Mouse (Mus musculus) limb, embryonic 15.5 days (tissue): ENCODE measurements around the gene Fam120c. TPM values are rescaled to one million over a fixed set of nuclear protein-coding genes. Genes with fewer than 3 reads are reported as not detected.
A peak's percentile ranks its signal among the peaks of the same experiment; 100 is the strongest.
"Not testable (repeated sequence)": the region's sequence is repeated elsewhere in the genome, so short reads cannot be mapped to it uniquely, and the experiment has no call there.

ENCODE experiments used
- ATAC-seq: fragments of 200-750 bp; cut with Nextera tagmentation; 2 replicates; pipeline ENCODE4 v1.8.0; 2017; ENCODE audit warnings: low read depth, moderate TSS enrichment; ENCODE audit not compliant: insufficient number of reproducible peaks, low FRiP score, low TSS enrichment
- H3K27ac ChIP-seq: fragments of 300-500 bp; sonication (generic); 2 replicates; pipeline ENCODE4 v1.5.1; 2015; ENCODE audit warnings: moderate library complexity, mild to moderate bottlenecking, inconsistent platforms
- H3K27me3 ChIP-seq: fragments of 300-500 bp; sonication (generic); 2 replicates; pipeline ENCODE4 v1.6.1; 2015; ENCODE audit warnings: inconsistent platforms
- H3K36me3 ChIP-seq: fragments of 300-500 bp; sonication (generic); 2 replicates; pipeline ENCODE4 v1.6.1; 2015; ENCODE audit warnings: inconsistent platforms
- H3K4me1 ChIP-seq: fragments of 300-500 bp; sonication (generic); 2 replicates; pipeline ENCODE4 v1.6.1; 2015; ENCODE audit warnings: inconsistent platforms
- H3K4me2 ChIP-seq: fragments of 300-500 bp; sonication (generic); 2 replicates; pipeline ENCODE4 v1.6.1; 2015; ENCODE audit warnings: mild to moderate bottlenecking, inconsistent platforms
- H3K4me3 ChIP-seq: fragments of 300-500 bp; sonication (generic); 2 replicates; pipeline ENCODE4 v1.5.1; 2015; ENCODE audit warnings: mild to moderate bottlenecking, inconsistent platforms
- H3K9ac ChIP-seq: fragments of 300-500 bp; sonication (generic); 2 replicates; pipeline ENCODE4 v1.6.1; 2015; ENCODE audit warnings: inconsistent platforms
- H3K9me3 ChIP-seq: fragments of 300-500 bp; sonication (generic); 2 replicates; pipeline ENCODE4 v1.6.1; 2016; ENCODE audit warnings: inconsistent platforms
- WGBS: fragments of 180-500 bp; shearing (Covaris S2); methylation state at CpG from one replicate; pipeline ENCODE4 v1.1.7; 2015; 5-methylcytosine and 5-hydroxymethylcytosine counted together
- polyA plus RNA-seq: library from polyadenylated mRNA; unstranded; fragments of >200 nt; fragmentation: Nextera tagmentation; extraction: Ambion mirVana; gene quantifications from 2 replicates; pipeline ENCODE4 v1.2.1, GENCODE M21; 2015

Fam120c gene
- polyA plus RNA-seq, 1 experiment from 2014 or later, result 4.5 TPM

DNA sequence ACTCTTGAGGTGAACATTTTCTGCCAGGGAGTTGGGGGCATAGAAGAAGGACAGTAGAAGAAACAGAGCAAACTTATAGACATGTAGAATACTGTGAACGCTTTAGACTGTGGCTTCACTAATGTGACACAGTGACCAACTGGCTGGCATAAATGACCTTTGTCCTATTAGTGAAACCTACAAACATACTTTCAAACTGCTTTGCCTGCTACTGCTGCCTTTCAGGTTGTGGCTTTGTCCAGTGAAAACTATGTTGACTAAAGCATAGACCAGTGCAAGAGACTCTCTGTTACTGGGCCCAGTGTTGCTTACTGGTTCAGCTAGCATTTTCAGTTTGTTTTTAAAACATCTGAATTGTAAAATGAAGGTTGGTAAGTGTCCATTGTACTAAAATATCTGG is 100.2 kb downstream of the Fam120c start:
- Histone ChIP-seq H3K9ac (no peak overlapping the region), H3K4me1 (no peaks in the 10 kb centered on the region), H3K4me2 (no peak overlapping the region), H3K36me3 (no peaks in the 10 kb centered on the region), H3K27me3 (no peaks in the 10 kb centered on the region), H3K9me3 (no peaks in the 10 kb centered on the region), H3K4me3 (no peak overlapping the region), H3K27ac (no peak overlapping the region)
- 90% methylated on average over 1 of the region's 1 CpGs for WGBS
- ATAC-seq, result no peak

- ATAC-seq, result no peak
- no peak overlapping the region for H3K4me2 ChIP-seq
Measured at GRCm38 (mm10) chrX:151488128-151488527, 144.2 kb downstream of the Fam120c start.

GRCm38 (mm10) chrX:151493269-151493668 is 149.3 kb downstream of the Fam120c start:
- H3K27ac ChIP-seq, H3K9ac ChIP-seq, H3K4me2 ChIP-seq, H3K27me3 ChIP-seq, H3K4me3 ChIP-seq, H3K4me1 ChIP-seq, H3K9me3 ChIP-seq, H3K36me3 ChIP-seq, ATAC-seq: not testable (repeated sequence)
- WGBS, result 88% methylated on average over 4 of the region's 4 CpGs

More at GRCm38 (mm10) chrX:151488128-151488527, 144.2 kb downstream of the Fam120c start:
- Histone ChIP-seq H3K4me3 (no peak overlapping the region), H3K36me3 (no peaks in the 10 kb centered on the region), H3K27ac (no peak overlapping the region), H3K9ac (no peak overlapping the region), H3K27me3 (no peaks in the 10 kb centered on the region), H3K4me1 (no peaks in the 10 kb centered on the region), H3K9me3 (no peaks in the 10 kb centered on the region)
- 82% methylated on average over 3 of the region's 3 CpGs for WGBS

- no peak for ATAC-seq
- no peak overlapping the region for H3K27ac ChIP-seq
- no peaks in the 10 kb centered on the region for H3K27me3 ChIP-seq
- H3K4me2 ChIP-seq, result no peak overlapping the region
- WGBS, result 88% methylated on average over 1 of the region's 1 CpGs
- no peaks in the 10 kb centered on the region for H3K4me1 ChIP-seq
- no peak overlapping the region for H3K9ac ChIP-seq
- H3K36me3 ChIP-seq, result no peaks in the 10 kb centered on the region
- H3K4me3 ChIP-seq, result no peak overlapping the region
- no peaks in the 10 kb centered on the region for H3K9me3 ChIP-seq
Measured at GRCm38 (mm10) chrX:151496596-151496995, 152.6 kb downstream of the Fam120c start.

GRCm38 (mm10) chrX:151508536-151508935 is 164.6 kb downstream of the Fam120c start:
- no peaks in the 10 kb centered on the region for H3K36me3 ChIP-seq
- H3K9ac ChIP-seq, result no peak overlapping the region
- no peak overlapping the region for H3K4me2 ChIP-seq
- no peaks in the 10 kb centered on the region for H3K9me3 ChIP-seq
- no peak for ATAC-seq
- H3K27ac ChIP-seq, result no peak overlapping the region
- no peak overlapping the region for H3K4me3 ChIP-seq
- H3K4me1 ChIP-seq, result no peaks in the 10 kb centered on the region
- H3K27me3 ChIP-seq, result no peaks in the 10 kb centered on the region

GRCm38 (mm10) chrX:151509906-151510305 is 165.9 kb downstream of the Fam120c start:
- no peak overlapping the region for H3K4me2 ChIP-seq
- no peaks in the 10 kb centered on the region for H3K36me3 ChIP-seq
- no peaks in the 10 kb centered on the region for H3K9me3 ChIP-seq
- no peak overlapping the region for H3K27ac ChIP-seq
- no peak overlapping the region for H3K9ac ChIP-seq
- H3K4me3 ChIP-seq, result no peak overlapping the region
- no peaks in the 10 kb centered on the region for H3K27me3 ChIP-seq
- WGBS, result 84% methylated on average over 1 of the region's 1 CpGs
- no peak for ATAC-seq
- H3K4me1 ChIP-seq, result no peaks in the 10 kb centered on the region

- 68% methylated on average over 3 of the region's 3 CpGs for WGBS
- Histone ChIP-seq H3K4me2 (no peak overlapping the region), H3K9ac (no peak overlapping the region)
Measured at GRCm38 (mm10) chrX:151513066-151513465, 169.1 kb downstream of the Fam120c start.

DNA sequence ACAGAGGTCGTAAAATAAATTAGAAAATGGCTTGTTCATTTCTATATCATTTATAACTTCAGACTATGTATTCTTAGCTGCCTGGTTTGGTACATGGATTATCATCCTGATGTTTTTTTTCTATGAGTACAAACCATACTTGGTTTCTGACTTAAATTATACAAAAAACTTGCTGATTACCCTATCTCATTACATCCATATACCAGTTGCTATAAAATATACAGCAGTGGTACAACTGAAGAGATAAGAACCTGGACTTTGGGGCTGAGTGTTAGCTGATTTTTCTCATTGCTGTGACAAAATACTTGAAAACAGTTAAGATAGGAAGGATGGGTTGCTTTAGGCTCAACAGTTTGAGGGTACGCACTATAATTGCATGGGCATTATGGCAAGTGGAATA is 169.7 kb downstream of the Fam120c start:
- ATAC-seq, result no peak
- Histone ChIP-seq H3K9ac (no peak overlapping the region), H3K4me1 (no peaks in the 10 kb centered on the region), H3K4me2 (no peak overlapping the region), H3K27ac (no peak overlapping the region), H3K4me3 (no peak overlapping the region), H3K36me3 (no peaks in the 10 kb centered on the region), H3K9me3 (no peaks in the 10 kb centered on the region), H3K27me3 (no peaks in the 10 kb centered on the region)
- 87% methylated on average over 2 of the region's 2 CpGs for WGBS

More at GRCm38 (mm10) chrX:151513066-151513465, 169.1 kb downstream of the Fam120c start:
- H3K27ac ChIP-seq, result no peak overlapping the region
- no peak for ATAC-seq
- no peaks in the 10 kb centered on the region for H3K27me3 ChIP-seq
- H3K4me1 ChIP-seq, result no peaks in the 10 kb centered on the region
- H3K4me3 ChIP-seq, result no peak overlapping the region
- no peaks in the 10 kb centered on the region for H3K36me3 ChIP-seq
- H3K9me3 ChIP-seq, result no peaks in the 10 kb centered on the region

- no peaks in the 10 kb centered on the region for H3K4me1 ChIP-seq
- WGBS, result 38% methylated on average over 1 of the region's 1 CpGs
- ATAC-seq, result no peak
Measured at GRCm38 (mm10) chrX:151518181-151518580, 174.2 kb downstream of the Fam120c start.

DNA sequence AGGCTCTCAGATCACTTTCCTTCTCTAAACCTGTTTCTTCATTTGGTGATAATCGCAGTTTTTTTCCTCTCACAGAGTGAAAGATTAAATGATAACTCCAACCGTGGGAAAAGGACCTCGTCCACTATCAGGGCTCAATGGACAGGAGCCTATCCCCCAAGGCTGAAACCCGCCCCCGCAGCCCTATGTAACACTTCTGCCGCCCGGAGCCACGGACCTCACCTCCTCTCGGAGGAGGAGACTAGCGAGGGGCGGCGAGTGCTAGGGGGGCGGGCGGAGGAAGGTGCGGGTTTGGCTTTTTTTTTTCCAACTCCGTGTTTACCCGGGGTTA is 176.1 kb downstream of the Fam120c start:
- Histone ChIP-seq H3K4me2 (peak overlapping the region; percentile 31), H3K9me3 (no peaks in the 10 kb centered on the region), H3K9ac (0 out of 2 replicates have a peak overlapping the region, but pooled peaks have one; percentile 20), H3K4me1 (no peaks in the 10 kb centered on the region), H3K27me3 (peaks cover 6% of the 10 kb centered on the region), H3K36me3 (no peaks in the 10 kb centered on the region), H3K27ac (peak overlapping the region; percentile 98), H3K4me3 (peak overlapping the region; percentile 57)
- ATAC-seq, result no peak
- WGBS, result 24% methylated on average over 17 of the region's 17 CpGs

More at GRCm38 (mm10) chrX:151518181-151518580, 174.2 kb downstream of the Fam120c start:
- Histone ChIP-seq H3K4me2 (no peak overlapping the region), H3K27ac (no peak overlapping the region), H3K9me3 (no peaks in the 10 kb centered on the region), H3K9ac (no peak overlapping the region), H3K4me3 (no peak overlapping the region), H3K36me3 (no peaks in the 10 kb centered on the region), H3K27me3 (peaks cover 6% of the 10 kb centered on the region)

DNA sequence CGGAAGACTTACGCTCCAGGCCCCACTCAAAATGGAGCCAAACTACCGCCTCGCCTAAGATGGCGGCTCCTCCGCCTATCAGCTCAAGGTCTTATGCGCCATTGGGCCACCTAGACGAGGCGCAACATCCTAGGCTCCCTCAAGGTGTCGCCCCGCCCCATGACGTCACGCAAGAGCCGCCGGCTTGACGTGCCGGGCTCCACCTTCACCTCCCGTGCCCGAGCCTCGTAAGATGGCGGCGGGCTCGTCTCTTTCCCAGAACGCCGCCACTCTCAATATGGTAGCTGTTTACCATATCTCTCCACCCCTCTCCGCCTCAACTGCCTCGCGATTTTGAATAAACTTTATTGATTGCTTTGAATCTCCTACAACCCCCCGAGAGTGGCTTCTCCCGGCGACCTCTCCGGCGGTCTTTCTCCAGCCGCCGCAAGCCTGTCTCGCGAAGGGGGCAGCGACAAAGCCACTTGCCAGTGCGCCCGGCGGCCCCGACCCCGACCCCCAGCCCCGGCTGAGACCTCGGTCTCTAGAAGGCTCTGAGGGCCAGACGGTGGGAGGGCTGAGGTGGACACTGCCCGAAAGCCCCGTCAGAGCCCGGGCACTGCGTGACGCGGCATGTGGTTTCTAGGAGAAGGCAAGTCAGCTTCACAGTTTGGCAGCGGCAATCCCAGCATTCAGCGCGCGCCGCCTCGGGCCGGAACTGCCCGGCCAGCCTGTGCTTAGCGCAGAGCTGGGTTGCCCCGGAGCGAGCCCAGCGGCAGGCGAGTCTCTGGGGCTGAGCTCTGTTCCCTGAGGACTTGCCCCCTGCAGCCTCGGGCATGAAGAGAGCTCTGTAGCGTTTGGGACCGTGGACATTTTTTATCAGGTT is 176.7 kb downstream of the Fam120c start, which contains the start of gene Phf8:
Phf8 (plus strand) TSS at position 215 of the 865 bp plus-strand sequence.
- H3K9me3 ChIP-seq, result no peaks in the 10 kb centered on the region
- 25% methylated on average over 68 of the region's 68 CpGs for WGBS
- H3K36me3 ChIP-seq, result no peaks in the 10 kb centered on the region
- peaks cover 6% of the 10 kb centered on the region for H3K27me3 ChIP-seq
- peak within 1 kb of the TSS; percentile 57 for H3K4me3 ChIP-seq
- peak within 1 kb of the TSS; percentile 58 for H3K9ac ChIP-seq
- no peaks in the 10 kb centered on the region for H3K4me1 ChIP-seq
- peak within 1 kb of the TSS; percentile 53 for H3K4me2 ChIP-seq
- H3K27ac ChIP-seq, result peak within 1 kb of the TSS; percentile 98
- ATAC-seq, result peak; percentile 96
